Mouse (Mus musculus) liver, postnatal 0 days (tissue): Measurements from ENCODE around the gene Rhbdf2. TPM values are rescaled to one million over a fixed set of nuclear protein-coding genes. Genes with fewer than 3 reads are reported as not detected.

Experiments
- ATAC-seq: fragments of 200-750 bp; cut with Nextera tagmentation; 2 replicates; pipeline ENCODE4 v1.8.0; 2017; ENCODE audit warnings: mild to moderate bottlenecking, moderate library complexity
- DNase-seq: peaks from one replicate; pipeline ENCODE4 v3.0.0-alpha.2; 2016
- H3K27ac ChIP-seq: fragments of 300-500 bp; sonication (generic); 2 replicates; pipeline ENCODE4 v1.5.1; 2014; ENCODE audit warnings: antibody characterized with exemption, moderate library complexity, mild to moderate bottlenecking, low read depth
- H3K27me3 ChIP-seq: fragments of 300-500 bp; sonication (generic); 2 replicates; pipeline ENCODE4 v1.6.1; 2014; ENCODE audit warnings: low read length, control low read depth, mixed read lengths; ENCODE audit not compliant: insufficient read depth
- H3K36me3 ChIP-seq: fragments of 300-500 bp; sonication (generic); replicated peaks from 2 replicates; pipeline ENCODE4 v1.6.1; 2014; ENCODE audit warnings: mild to moderate bottlenecking, control low read depth, low read length, moderate library complexity, mixed read lengths; ENCODE audit not compliant: insufficient read depth
- H3K4me1 ChIP-seq: fragments of 300-500 bp; sonication (generic); 2 replicates; pipeline ENCODE4 v1.6.1; 2014; ENCODE audit warnings: antibody characterized with exemption, mild to moderate bottlenecking, control low read depth; ENCODE audit not compliant: insufficient read depth
- H3K4me2 ChIP-seq: fragments of 300-500 bp; sonication (generic); 2 replicates; pipeline ENCODE4 v1.6.1; 2014; ENCODE audit warnings: low read depth, mild to moderate bottlenecking, low read length, moderate library complexity, mixed read lengths
- H3K4me3 ChIP-seq: fragments of 300-500 bp; sonication (generic); 2 replicates; pipeline ENCODE4 v1.5.1; 2014; ENCODE audit warnings: low read depth, low read length
- H3K9ac ChIP-seq: fragments of 300-500 bp; sonication (generic); replicated peaks from 2 replicates; pipeline ENCODE4 v1.6.1; 2014; ENCODE audit warnings: mild to moderate bottlenecking, moderate library complexity
- H3K9me3 ChIP-seq: fragments of 300-500 bp; sonication (generic); 2 replicates; pipeline ENCODE4 v1.6.1; 2016; ENCODE audit warnings: mild to moderate bottlenecking, control low read depth, low read length, mixed read lengths
- CTCF ChIP-seq: sonication (generic); IDR thresholded peaks from 2 replicates; pipeline ENCODE4 v1.5.1; 2016; ENCODE audit warnings: antibody characterized with exemption, low read depth
- EP300 ChIP-seq: IDR thresholded peaks from 2 replicates; pipeline ENCODE4 v1.6.1; 2016; ENCODE audit warnings: antibody characterized with exemption, low read depth, mild to moderate bottlenecking
- WGBS: fragments of 180-500 bp; shearing (Covaris S2); extraction: QIAGEN DNeasy Blood & Tissue Kit; methylation state at CpG from one replicate; pipeline ENCODE4 v1.1.7; 2014; ENCODE audit not compliant: insufficient replicate concordance; 5-methylcytosine and 5-hydroxymethylcytosine counted together
- polyA plus RNA-seq: library from polyadenylated mRNA; unstranded; fragments of >200 nt; fragmentation: Nextera tagmentation; extraction: Ambion mirVana; gene quantifications from 2 replicates; pipeline ENCODE4 v1.2.1, GENCODE M21; 2015

The Rhbdf2 gene
- polyA plus RNA-seq, 1 experiment from 2014 or later, result 4.9 TPM

DNA sequence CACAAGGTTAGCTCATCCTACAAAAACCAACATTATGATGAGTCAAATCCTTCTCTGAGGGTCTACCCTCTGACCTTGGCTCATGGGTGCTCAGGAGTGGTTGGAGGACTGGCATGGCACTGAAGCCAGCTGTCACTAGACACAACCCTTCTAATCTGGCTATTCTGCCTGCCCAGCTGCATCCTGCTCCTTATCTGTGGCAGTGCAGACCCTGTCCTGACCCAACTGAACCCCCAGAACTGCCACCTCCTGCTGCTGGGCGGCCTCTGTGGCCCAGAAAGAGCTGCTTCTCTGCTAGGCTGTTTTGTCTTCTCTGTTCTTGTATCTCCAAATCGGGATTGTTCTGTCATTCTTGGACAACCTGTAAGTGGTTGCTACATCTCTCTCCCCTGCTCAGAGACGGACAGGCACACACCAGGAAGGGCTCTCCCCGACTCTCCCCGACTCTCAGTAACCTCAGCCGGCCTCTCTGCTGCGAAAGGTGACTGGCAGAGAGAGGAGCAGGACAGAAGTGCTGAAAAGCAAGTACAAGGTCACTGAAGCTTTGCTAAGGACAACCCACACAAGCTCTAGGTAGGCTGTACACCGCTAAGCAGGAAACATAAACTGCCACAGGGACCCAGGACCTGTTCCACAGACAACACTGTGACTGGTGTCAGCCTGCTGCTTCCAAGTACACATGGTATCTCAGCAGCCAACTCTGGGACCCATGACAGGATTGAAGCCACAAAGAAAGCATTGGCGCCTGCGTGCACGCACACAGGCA is 77.4 kb downstream of the Rhbdf2 start:
- Histone ChIP-seq H3K27ac (peak overlapping the region; percentile 85), H3K9ac (peak overlapping the region; percentile 53), H3K4me2 (peak overlapping the region; percentile 60), H3K9me3 (no peaks in the 10 kb centered on the region), H3K27me3 (no peaks in the 10 kb centered on the region), H3K36me3 (peaks cover 45% of the 10 kb centered on the region), H3K4me3 (peak overlapping the region; percentile 15; the same call in 1 of the 2 replicates), H3K4me1 (peaks cover 35% of the 10 kb centered on the region)
- peak; percentile 62 for DNase-seq
- TF ChIP-seq CTCF, result no peak
- TF ChIP-seq EP300, result peak; percentile 96
- 39% methylated on average over 11 of the region's 11 CpGs for WGBS
- peak; percentile 89 for ATAC-seq

GRCm38 (mm10) chr11:116548780-116549179 is 78.0 kb downstream of the Rhbdf2 start:
- H3K4me3 ChIP-seq, result no peak overlapping the region
- whole genome bisulfite sequencing, result 93% methylated on average over 9 of the region's 9 CpGs
- H3K27ac ChIP-seq, result peak overlapping the region; percentile 39; the same call in 1 of the 2 replicates

More at GRCm38 (mm10) chr11:116548780-116549179, 78.0 kb downstream of the Rhbdf2 start:
- no peak for ATAC-seq
- Histone ChIP-seq H3K36me3 (peaks cover 52% of the 10 kb centered on the region), H3K9ac (peak overlapping the region; percentile 53; the same call in 1 of the 2 replicates), H3K27me3 (no peaks in the 10 kb centered on the region), H3K4me2 (peak overlapping the region; percentile 60), H3K9me3 (no peaks in the 10 kb centered on the region), H3K4me1 (peaks cover 35% of the 10 kb centered on the region)
- no peak for DNase-seq
- TF ChIP-seq CTCF, result no peak
- no peak for TF ChIP-seq EP300

Other genes starting within 250 kb of the Rhbdf2 start
- 1.5 and 2.2 TPM in 2 replicates for gene Rnf157, start 214.0 kb downstream of the Rhbdf2 start, polyA plus RNA-seq
- gene Ubald2, start 192.9 kb downstream of the Rhbdf2 start, polyA plus RNA-seq, result 29.2 and 29.8 TPM in 2 replicates
- 0.06 TPM in 1 of 2 replicates, not detected in the other for gene Qrich2, start 160.8 kb downstream of the Rhbdf2 start, polyA plus RNA-seq
- gene Prpsap1, start 132.8 kb downstream of the Rhbdf2 start, polyA plus RNA-seq, result 64.4 and 67.4 TPM in 2 replicates
- 15.5 and 17.4 TPM in 2 replicates for gene Sphk1, start 96.1 kb downstream of the Rhbdf2 start, polyA plus RNA-seq
- 15.2 and 16.3 TPM in 2 replicates for gene Ube2o, start 45.6 kb downstream of the Rhbdf2 start, polyA plus RNA-seq
- not detected in 2 replicates for gene Aanat, start 40.6 kb downstream of the Rhbdf2 start, polyA plus RNA-seq
- 0.32 TPM in 1 of 2 replicates, not detected in the other for gene Prcd, start 26.5 kb upstream of the Rhbdf2 start, polyA plus RNA-seq
- gene Cygb, start 27.3 kb upstream of the Rhbdf2 start, polyA plus RNA-seq, result 3.6 and 3.7 TPM in 2 replicates
- not detected in 2 replicates for gene St6galnac1, start 148.5 kb upstream of the Rhbdf2 start, polyA plus RNA-seq
- gene Mxra7, start 201.0 kb upstream of the Rhbdf2 start, polyA plus RNA-seq, result 1.4 and 4.0 TPM in 2 replicates
- gene Mettl23, start 216.3 kb upstream of the Rhbdf2 start, polyA plus RNA-seq, result 32.6 and 33.0 TPM in 2 replicates
- 18.5 and 19.0 TPM in 2 replicates for gene Jmjd6, start 216.4 kb upstream of the Rhbdf2 start, polyA plus RNA-seq
- gene Mfsd11, start 225.4 kb upstream of the Rhbdf2 start, polyA plus RNA-seq, result 16.5 and 18.0 TPM in 2 replicates
- gene Srsf2, start 226.1 kb upstream of the Rhbdf2 start, polyA plus RNA-seq, result 293 and 302 TPM in 2 replicates